Mouse (Mus musculus) T-helper 2 cell (primary cell): ENCODE measurements around the gene Mogs.

Experiments used
- in situ Hi-C: fragments of 300-600 bp; cut with MboI, MseI; formaldehyde crosslinking; loops from one replicate; pipeline ENCODE4 v1.15.1; 2025; ENCODE audit warnings: high pct_unique_total_duplicates

Gene Mogs

GRCm38 (mm10) chr6:83120930-83121862 is 5.9 kb downstream of the Mogs start, which contains the start of gene Wbp1:
TSS of gene Wbp1 (minus strand) at chr6:83121559.
- in situ Hi-C loops = no loop called here

DNA sequence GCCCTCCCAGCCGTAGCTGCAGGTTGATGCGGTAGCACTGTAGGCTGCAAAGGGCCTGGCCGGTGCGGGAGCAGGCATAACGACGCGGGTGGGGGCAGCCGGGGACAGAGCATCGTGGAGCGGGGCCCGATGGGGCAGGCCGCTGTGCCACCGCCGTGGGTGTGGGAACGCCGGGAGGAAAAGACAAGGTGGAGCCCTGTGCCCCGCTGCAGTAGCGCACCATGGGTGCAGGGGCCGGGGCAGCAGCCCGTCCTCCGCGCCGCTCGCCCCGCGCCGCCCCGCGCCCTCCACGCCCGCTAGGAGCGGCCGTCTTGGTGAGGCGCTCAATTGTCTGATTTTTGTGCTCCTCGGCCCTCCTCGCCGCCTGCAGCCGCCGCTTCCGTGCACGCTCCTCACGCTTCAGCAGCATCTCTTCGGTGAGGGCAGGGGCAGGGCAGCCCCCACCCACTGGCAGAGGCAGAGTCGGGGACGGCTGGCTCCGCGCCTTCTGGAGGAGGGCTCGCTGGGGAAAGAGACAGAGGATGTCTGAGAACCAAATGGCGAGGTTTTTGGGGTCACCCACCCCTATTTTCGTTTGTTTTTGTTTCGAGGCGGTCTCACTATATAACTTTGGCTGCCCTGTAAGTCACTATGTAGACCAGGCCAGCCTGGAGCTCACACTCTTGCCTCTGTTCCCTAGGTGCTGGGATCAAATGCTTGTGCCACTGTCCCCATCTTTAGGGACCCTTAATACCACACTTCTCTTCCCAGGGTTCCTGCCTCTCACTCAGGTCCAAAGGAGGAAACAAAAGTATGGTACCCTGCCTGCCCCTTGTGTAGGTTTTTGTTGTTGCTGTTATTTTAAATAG is 6.8 kb downstream of the Mogs start:
- in situ Hi-C loops = no loop called here

- in situ Hi-C loops = no loop called here
Measured at GRCm38 (mm10) chr6:83122961-83123360, 7.7 kb downstream of the Mogs start.

- in situ Hi-C loops = no loop called here
Measured at GRCm38 (mm10) chr6:83124851-83125312, 9.6 kb downstream of the Mogs start.

DNA sequence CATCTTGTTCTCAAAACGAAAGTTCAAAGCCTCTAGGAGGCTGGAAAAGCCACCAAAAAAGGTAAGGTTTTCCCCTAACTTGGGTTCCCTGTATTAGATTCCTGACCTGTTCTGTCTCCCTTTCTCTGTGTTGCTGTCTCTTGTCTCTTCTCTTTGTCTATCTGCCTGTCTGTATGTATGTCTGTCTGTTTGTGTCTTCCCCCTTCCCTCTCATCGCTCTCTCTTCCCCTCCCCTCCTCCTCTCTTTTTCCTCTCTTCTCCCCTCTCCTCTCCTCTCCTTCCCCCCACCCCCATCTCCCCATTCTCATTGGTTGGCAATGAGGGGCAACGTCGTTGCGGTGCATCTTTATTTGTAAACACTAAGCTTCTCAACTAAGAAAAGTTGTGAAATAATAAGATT is 10.0 kb downstream of the Mogs start, which contains the start of gene Ino80b:
Gene Ino80b, minus strand, starts transcription at position 101 of the 400 bp plus-strand sequence.
- in situ Hi-C loops = no loop called here

DNA sequence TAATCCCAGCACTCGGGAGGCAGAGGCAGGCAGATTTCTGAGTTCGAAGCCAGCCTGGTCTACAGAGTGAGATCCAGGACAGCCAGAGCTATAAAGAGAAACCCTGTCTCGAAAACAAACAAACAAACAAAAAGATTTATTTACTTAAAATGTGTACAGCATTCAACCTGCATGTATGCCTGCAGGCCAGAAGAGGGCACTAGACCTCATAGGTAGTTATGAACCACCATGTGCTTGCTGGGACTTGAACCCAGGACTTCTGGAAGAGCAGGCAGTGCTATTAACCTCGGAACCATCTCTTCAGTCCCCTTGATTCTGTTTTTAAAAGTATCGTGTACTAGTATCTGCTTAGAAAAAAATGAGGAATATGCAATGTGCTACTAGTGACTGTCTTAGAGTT is 12.1 kb downstream of the Mogs start:
- in situ Hi-C loops = no loop called here

- in situ Hi-C loops = no loop called here
Measured at GRCm38 (mm10) chr6:83131469-83132034, 16.3 kb downstream of the Mogs start.

DNA sequence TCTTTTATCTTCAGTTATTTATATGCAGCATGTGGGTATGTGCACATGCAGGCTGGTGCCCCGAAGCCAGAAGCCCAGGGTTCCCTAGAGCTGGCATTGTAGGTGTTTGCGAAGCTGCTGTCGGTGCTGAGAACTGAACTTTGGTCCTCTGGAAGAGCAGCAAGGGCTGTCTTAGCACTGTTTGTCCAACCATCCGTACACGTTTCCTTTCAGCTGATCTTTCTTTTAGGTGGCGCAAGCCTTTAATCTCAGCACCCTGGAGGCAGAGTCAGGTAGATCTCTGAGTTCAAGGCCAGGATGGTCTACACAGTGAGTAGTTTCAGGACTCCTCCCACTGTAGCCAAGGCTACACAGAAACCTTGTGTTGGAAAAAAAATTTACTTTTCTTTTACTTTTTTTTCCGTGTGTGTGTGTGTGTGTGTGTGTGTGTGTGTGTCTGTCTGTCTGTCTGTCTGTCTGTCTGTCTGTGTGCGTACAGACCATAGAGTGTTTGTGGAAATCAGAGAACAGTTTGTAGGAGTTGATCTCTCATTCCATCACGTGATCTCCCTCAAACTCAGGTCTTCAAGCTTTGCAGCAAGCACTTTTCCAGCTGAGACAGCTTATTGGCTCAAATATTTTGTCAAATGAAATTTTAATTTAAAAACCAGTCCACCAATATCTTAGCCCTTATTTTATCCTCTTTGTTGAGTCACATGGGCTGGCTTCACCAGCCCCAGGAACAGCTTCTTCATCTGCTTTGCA is 17.1 kb downstream of the Mogs start:
- in situ Hi-C loops = no loop called here

- in situ Hi-C loops = no loop called here
Measured at GRCm38 (mm10) chr6:83134226-83134625, 18.9 kb downstream of the Mogs start.

DNA sequence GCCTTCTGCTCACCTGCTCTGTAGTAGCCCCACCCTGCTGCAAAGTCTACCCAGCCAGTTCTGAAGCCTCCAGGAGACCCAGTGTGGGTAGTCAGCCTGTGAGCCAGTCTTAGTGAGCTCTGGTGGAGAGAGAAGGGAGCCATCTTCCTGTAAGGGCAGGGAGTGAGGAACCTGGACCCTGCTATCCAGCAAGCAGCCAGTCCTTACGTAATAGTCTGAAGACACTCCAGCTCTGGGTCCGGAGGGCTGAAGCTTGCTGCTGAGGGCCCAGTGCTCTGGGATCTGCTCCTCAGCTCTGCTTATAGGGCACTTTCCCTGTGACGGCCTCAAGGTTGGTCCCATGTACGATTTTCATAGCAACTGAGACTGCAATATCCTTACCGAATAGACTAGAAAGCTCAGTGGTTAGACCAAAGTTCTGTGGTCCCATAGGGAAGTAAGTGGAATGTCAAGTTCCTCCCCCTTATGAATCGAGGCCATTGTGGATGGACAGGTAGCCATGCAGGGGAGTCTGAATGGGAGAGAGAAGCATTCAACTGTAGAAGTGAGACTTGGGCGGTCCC is 19.7 kb downstream of the Mogs start, which contains the start of gene Rtkn:
Gene Rtkn, plus strand, starts transcription at position 513 of the 563 bp plus-strand sequence.
- in situ Hi-C loops = no loop called here

- in situ Hi-C loops = no loop called here
Measured at GRCm38 (mm10) chr6:83135571-83136161, 20.4 kb downstream of the Mogs start.

DNA sequence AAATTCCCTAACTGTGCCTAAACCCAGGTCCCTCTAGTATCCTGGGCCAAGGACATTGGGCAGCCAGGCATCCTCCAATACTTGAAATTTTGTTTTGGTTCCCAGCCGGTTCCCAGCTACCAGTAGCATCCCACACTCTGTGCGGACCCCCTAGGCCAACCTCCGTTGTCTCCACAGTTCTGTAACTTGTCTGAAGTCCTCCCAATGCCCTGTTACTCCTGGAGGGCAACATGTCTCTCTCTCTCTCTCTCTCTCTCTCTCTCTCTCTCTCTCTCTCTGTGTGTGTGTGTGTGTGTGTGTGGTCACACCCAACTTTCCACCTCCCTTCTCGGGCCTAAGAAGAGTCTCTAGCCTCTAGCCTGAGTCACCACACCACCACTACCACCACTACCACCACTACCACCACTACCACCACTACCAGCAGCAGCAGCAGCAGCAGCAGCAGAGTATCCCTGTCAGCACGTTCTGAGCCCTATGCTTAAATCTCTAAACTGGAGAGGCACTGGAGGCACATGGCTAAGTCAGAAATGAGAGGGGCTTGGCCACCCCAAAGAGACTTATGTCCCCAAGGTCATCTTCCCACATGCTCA is 21.1 kb downstream of the Mogs start:
- in situ Hi-C loops = no loop called here

- in situ Hi-C loops = no loop called here
Measured at GRCm38 (mm10) chr6:83136881-83137575, 21.7 kb downstream of the Mogs start.

- in situ Hi-C loops = no loop called here
Measured at GRCm38 (mm10) chr6:83137576-83137950, 22.3 kb downstream of the Mogs start.

GRCm38 (mm10) chr6:83138056-83138455 is 22.8 kb downstream of the Mogs start:
- in situ Hi-C loops = no loop called here

- in situ Hi-C loops = no loop called here
Measured at GRCm38 (mm10) chr6:83140044-83140443, 24.7 kb downstream of the Mogs start.

GRCm38 (mm10) chr6:83141636-83142035 is 26.3 kb downstream of the Mogs start:
- in situ Hi-C loops = no loop called here

GRCm38 (mm10) chr6:83142211-83142731 is 27.0 kb downstream of the Mogs start:
- in situ Hi-C loops = no loop called here

DNA sequence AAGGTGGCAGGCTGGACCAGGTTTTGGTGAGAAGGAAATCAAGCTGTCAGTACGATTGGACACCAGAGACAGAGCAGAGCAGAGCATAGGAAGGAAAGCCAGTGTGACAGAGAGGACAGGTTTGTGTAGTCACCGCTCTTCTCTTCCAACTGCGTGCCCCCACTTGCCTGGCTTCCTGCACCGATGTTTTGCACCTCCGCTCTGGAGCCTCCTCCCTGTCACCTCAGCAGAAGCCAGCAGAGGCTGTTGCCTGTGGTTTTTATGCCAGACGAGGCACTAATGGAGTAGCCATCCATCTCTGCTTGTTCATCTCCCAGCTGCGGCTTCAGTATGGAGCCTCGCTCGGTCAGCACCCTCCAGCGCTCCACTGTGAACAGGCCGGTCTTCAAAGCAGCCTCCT is 27.6 kb downstream of the Mogs start:
- in situ Hi-C loops = no loop called here
